Mouse (Mus musculus) left cerebral cortex, postnatal 25 days (tissue): ENCODE measurements around the gene Gm10681. TPM values are rescaled to one million over a fixed set of nuclear protein-coding genes. Genes with fewer than 3 reads are reported as not detected.
A peak's percentile ranks its signal among the peaks of the same experiment; 100 is the strongest.
"Not testable (repeated sequence)": the region's sequence is repeated elsewhere in the genome, so short reads cannot be mapped to it uniquely, and the experiment has no call there.

ENCODE experiments used
- DNase-seq, 2 experiments: peaks; one replicate each; pipeline ENCODE4 v3.0.0; 2022; ENCODE audit warnings: low spot score in 2 of 2, mixed read lengths in 1 of 2
- intact Hi-C: fragments of 180-260 bp; cut with DNase I; formaldehyde crosslinking; loops from one replicate; pipeline ENCODE4 v1.15.1; 2025
- total RNA-seq, 2 experiments: library from RNA; stranded (reverse); gene quantifications; 2 replicates each; pipeline ENCODE4 v1.2.3; 2021

The Gm10681 gene
- total RNA-seq: not detected

- intact Hi-C loops: no loop called here
- DNase-seq: no peak
Measured at GRCm38 (mm10) chr3:98588707-98589106, at the start of gene Gm10681. Gm10681 (minus strand) TSS chr3:98588807.

GRCm38 (mm10) chr3:98635145-98635544, 46.5 kb upstream of the Gm10681 start:
- intact Hi-C loops: no loop called here
- DNase-seq: no peak

GRCm38 (mm10) chr3:98630152-98630551, 41.5 kb upstream of the Gm10681 start, which contains the start of gene Hsd3b5:
Hsd3b5 (minus strand) TSS chr3:98630252.
- intact Hi-C loops: no loop called here

GRCm38 (mm10) chr3:98629633-98630032, 41.0 kb upstream of the Gm10681 start:
- DNase-seq: no peak
- intact Hi-C loops: no loop called here

More at GRCm38 (mm10) chr3:98630152-98630551, 41.5 kb upstream of the Gm10681 start, which contains the start of gene Hsd3b5:
- DNase-seq: no peak

GRCm38 (mm10) chr3:98616786-98617185, 28.2 kb upstream of the Gm10681 start:
- intact Hi-C loops, DNase-seq: not testable (repeated sequence)

GRCm38 (mm10) chr3:98616244-98616643, 27.6 kb upstream of the Gm10681 start:
- DNase-seq, intact Hi-C loops: not testable (repeated sequence)

GRCm38 (mm10) chr3:98614406-98614927, 25.9 kb upstream of the Gm10681 start:
- DNase-seq, intact Hi-C loops: not testable (repeated sequence)

GRCm38 (mm10) chr3:98613963-98614362, 25.4 kb upstream of the Gm10681 start:
- no peak for DNase-seq
- intact Hi-C loops: no loop called here

- intact Hi-C loops, DNase-seq: not testable (repeated sequence)
Measured at GRCm38 (mm10) chr3:98613540-98613939, 24.9 kb upstream of the Gm10681 start.

- intact Hi-C loops: no loop called here
- DNase-seq: no peak
Measured at GRCm38 (mm10) chr3:98587721-98588120, 886 bp downstream of the Gm10681 start.

- intact Hi-C loops, DNase-seq: not testable (repeated sequence)
Measured at GRCm38 (mm10) chr3:98582622-98583021, 6.0 kb downstream of the Gm10681 start.

GRCm38 (mm10) chr3:98582202-98582601, 6.4 kb downstream of the Gm10681 start:
- DNase-seq, intact Hi-C loops: not testable (repeated sequence)

GRCm38 (mm10) chr3:98581024-98581423, 7.6 kb downstream of the Gm10681 start:
- peak; percentile 75 to 87 for DNase-seq
- intact Hi-C loops: not testable (repeated sequence)

GRCm38 (mm10) chr3:98567717-98568116, 20.9 kb downstream of the Gm10681 start:
- intact Hi-C loops, DNase-seq: not testable (repeated sequence)

- DNase-seq, intact Hi-C loops: not testable (repeated sequence)
Measured at GRCm38 (mm10) chr3:98564894-98565293, 23.7 kb downstream of the Gm10681 start.

GRCm38 (mm10) chr3:98563831-98564230, 24.8 kb downstream of the Gm10681 start:
- DNase-seq: not testable (repeated sequence)

GRCm38 (mm10) chr3:98560711-98561110, 27.9 kb downstream of the Gm10681 start:
- intact Hi-C loops, DNase-seq: not testable (repeated sequence)

More at GRCm38 (mm10) chr3:98563831-98564230, 24.8 kb downstream of the Gm10681 start:
- intact Hi-C loops: not testable (repeated sequence)

- intact Hi-C loops: not testable (repeated sequence)
Measured at GRCm38 (mm10) chr3:98550832-98551231, 37.8 kb downstream of the Gm10681 start.

GRCm38 (mm10) chr3:98550215-98550614, 38.4 kb downstream of the Gm10681 start:
- DNase-seq, intact Hi-C loops: not testable (repeated sequence)

More at GRCm38 (mm10) chr3:98550832-98551231, 37.8 kb downstream of the Gm10681 start:
- DNase-seq: not testable (repeated sequence)

GRCm38 (mm10) chr3:98548495-98548894, 40.1 kb downstream of the Gm10681 start:
- not testable (repeated sequence) for DNase-seq

GRCm38 (mm10) chr3:98547641-98548040, 41.0 kb downstream of the Gm10681 start:
- intact Hi-C loops, DNase-seq: not testable (repeated sequence)

More at GRCm38 (mm10) chr3:98548495-98548894, 40.1 kb downstream of the Gm10681 start:
- intact Hi-C loops: not testable (repeated sequence)
